Mouse (Mus musculus): ENCODE measurements around the gene Sgk2.

DNA sequence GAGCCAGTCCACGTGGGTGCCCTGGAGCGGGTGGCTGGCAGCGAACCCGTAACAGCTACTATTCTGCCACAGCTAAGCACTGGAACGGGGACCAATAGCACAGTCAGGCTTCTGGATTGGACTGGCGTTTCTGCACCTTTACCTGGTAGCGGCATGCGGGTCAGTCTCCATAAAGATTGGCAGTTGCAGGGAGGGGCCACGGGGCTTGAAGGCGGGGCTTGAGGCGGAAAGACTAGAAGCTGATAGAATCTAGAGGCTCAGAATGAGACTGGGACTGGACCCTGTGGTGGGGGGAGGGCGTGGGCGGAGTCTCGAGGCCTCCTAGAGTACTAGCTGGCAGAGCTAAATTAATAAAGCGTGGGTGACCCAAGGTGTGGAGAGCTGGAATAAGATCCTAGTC is 39.4 kb upstream of the Sgk2 start:
- TF ChIP-seq CTCF (IDR thresholded peaks at IDR 0.05; ENCODE audit: control insufficient read depth, insufficient read depth, low read length) (no peak), POLR2A (IDR thresholded peaks at IDR 0.05; ENCODE audit: borderline replicate concordance, control insufficient read depth, low read depth, low read length) (no peak)
